Mouse (Mus musculus) heart, embryonic 11.5 days (tissue): ENCODE results near the gene Camk2n2. TPM values are rescaled to one million over a fixed set of nuclear protein-coding genes. Genes with fewer than 3 reads are reported as not detected.

Experiments
- ATAC-seq: fragments of 200-750 bp; cut with Nextera tagmentation; replicated peaks from 2 replicates; pipeline ENCODE4 v1.8.0; 2017; ENCODE audit warnings: moderate library complexity; ENCODE audit not compliant: insufficient number of reproducible peaks, low FRiP score, low TSS enrichment
- H3K27ac ChIP-seq: fragments of 300-500 bp; sonication (generic); 2 replicates; pipeline ENCODE4 v1.5.1; 2014; ENCODE audit warnings: mild to moderate bottlenecking, low read depth, low read length
- H3K27me3 ChIP-seq: fragments of 300-500 bp; sonication (generic); 2 replicates; pipeline ENCODE4 v1.6.1; 2014; ENCODE audit warnings: mild to moderate bottlenecking, low read length, mixed read lengths; ENCODE audit not compliant: control insufficient read depth, insufficient read depth
- H3K36me3 ChIP-seq: fragments of 300-500 bp; sonication (generic); 2 replicates; pipeline ENCODE4 v1.6.1; 2014; ENCODE audit warnings: mild to moderate bottlenecking, low read length, moderate library complexity, mixed read lengths; ENCODE audit not compliant: control insufficient read depth, insufficient read depth
- H3K4me1 ChIP-seq: fragments of 300-500 bp; sonication (generic); 2 replicates; pipeline ENCODE4 v1.6.1; 2014; ENCODE audit warnings: low read length; ENCODE audit not compliant: control insufficient read depth, insufficient read depth
- H3K4me2 ChIP-seq: fragments of 300-500 bp; sonication (generic); 2 replicates; pipeline ENCODE4 v1.6.1; 2014; ENCODE audit warnings: mild to moderate bottlenecking, moderate library complexity
- H3K4me3 ChIP-seq: fragments of 300-500 bp; sonication (generic); 2 replicates; pipeline ENCODE4 v1.5.1; 2014; ENCODE audit warnings: low read depth, low read length
- H3K9ac ChIP-seq: fragments of 300-500 bp; sonication (generic); 2 replicates; pipeline ENCODE4 v1.6.1; 2014; ENCODE audit warnings: mild to moderate bottlenecking, low read depth, low read length, moderate library complexity
- H3K9me3 ChIP-seq: fragments of 300-500 bp; sonication (generic); replicated peaks from 2 replicates; pipeline ENCODE4 v1.6.1; 2016; ENCODE audit warnings: low read length; ENCODE audit not compliant: control insufficient read depth
- WGBS: fragments of 180-500 bp; shearing (Covaris S2); extraction: QIAGEN DNeasy Blood & Tissue Kit; methylation state at CpG from one replicate; pipeline ENCODE4 v1.1.7; 2014; ENCODE audit not compliant: insufficient replicate concordance; 5-methylcytosine and 5-hydroxymethylcytosine counted together
- polyA plus RNA-seq: library from polyadenylated mRNA; unstranded; fragments of >200 nt; fragmentation: Nextera tagmentation; extraction: Ambion mirVana; gene quantifications from 2 replicates; pipeline ENCODE4 v1.2.1, GENCODE M21; 2014

Gene Camk2n2
- polyA plus RNA-seq, 1 experiment from 2014 or later, result 0.84 TPM

DNA sequence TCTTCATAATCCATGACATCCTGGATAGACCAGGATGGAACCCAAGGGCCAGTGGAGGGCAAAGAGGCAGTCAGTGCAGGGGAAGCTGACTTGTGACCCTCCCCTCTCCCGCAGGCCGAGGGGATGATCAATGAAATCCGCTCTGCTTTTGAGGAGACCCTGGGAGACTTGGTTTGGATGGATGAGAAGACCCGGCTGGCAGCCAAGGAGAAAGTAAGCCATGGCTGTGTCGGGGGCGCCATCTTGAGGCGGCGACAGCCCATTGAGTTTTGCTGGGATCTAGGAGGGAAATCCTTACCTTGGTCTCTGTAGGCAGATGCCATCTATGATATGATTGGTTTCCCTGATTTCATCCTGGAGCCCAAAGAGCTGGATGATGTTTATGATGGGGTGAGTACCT lies 21.1 kb upstream of the Camk2n2 start:
- H3K36me3 ChIP-seq, result no peaks in the 10 kb centered on the region
- no peak overlapping the region for H3K4me3 ChIP-seq
- H3K9ac ChIP-seq, result no peak overlapping the region
- H3K4me2 ChIP-seq, result no peak overlapping the region
- ATAC-seq, result no peak
- no peaks in the 10 kb centered on the region; the same call in 1 of the 2 replicates for H3K27me3 ChIP-seq
- no peak overlapping the region for H3K27ac ChIP-seq
- H3K9me3 ChIP-seq, result no peaks in the 10 kb centered on the region
- whole genome bisulfite sequencing, result 4% methylated on average over 8 of the region's 8 CpGs
- no peaks in the 10 kb centered on the region for H3K4me1 ChIP-seq

DNA sequence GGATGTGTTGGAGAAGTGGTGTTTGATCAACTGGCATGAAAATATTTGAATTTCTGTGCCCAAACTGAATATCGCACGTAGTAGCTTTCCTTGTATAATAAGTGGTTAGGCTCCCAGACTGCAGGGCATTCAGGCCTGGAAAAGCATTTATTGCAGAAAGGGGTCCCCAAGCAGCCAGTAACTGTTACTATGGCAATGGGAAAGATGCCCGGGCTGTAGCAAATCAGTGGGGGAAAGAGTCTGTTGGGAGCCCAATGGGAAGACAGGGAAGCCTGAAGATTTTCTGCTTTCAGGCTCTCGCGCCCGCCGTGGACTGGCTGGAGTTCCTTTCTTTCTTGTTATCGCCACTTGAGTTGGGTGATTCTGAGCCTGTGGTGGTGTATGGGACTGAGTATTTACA lies 17.3 kb upstream of the Camk2n2 start:
- ATAC-seq, result no peak
- 77% methylated on average over 8 of the region's 8 CpGs for WGBS

DNA sequence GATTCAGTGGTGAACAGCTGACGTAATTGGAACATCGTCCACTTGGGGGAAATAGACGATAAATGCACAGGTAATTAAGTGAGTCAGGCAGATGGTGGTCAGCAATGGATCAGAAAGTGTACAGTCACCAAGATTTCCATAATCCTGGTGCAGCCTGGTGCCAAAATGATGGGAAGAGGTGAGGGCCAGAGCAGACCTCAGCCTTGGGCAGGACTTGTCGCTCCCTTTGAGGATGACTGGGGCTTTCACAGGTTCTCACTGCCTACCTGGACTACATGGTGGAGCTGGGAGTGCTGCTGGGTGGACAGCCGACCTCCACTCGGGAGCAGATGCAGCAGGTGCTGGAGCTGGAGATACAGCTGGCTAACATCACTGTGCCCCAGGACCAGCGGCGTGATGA lies 16.3 kb upstream of the Camk2n2 start:
- ATAC-seq, result no peak
- no peak overlapping the region for H3K4me2 ChIP-seq
- no peak overlapping the region for H3K27ac ChIP-seq
- no peaks in the 10 kb centered on the region for H3K4me1 ChIP-seq
- no peak overlapping the region for H3K4me3 ChIP-seq
- H3K27me3 ChIP-seq, result no peaks in the 10 kb centered on the region
- no peaks in the 10 kb centered on the region for H3K36me3 ChIP-seq
- WGBS, result 77% methylated on average over 8 of the region's 8 CpGs
- no peaks in the 10 kb centered on the region for H3K9me3 ChIP-seq
- H3K9ac ChIP-seq, result no peak overlapping the region

More for the DNA sequence above, 17.3 kb upstream of the Camk2n2 start:
- no peak overlapping the region for H3K27ac ChIP-seq
- no peak overlapping the region for H3K4me3 ChIP-seq
- no peak overlapping the region for H3K4me2 ChIP-seq
- H3K4me1 ChIP-seq, result no peaks in the 10 kb centered on the region
- no peaks in the 10 kb centered on the region for H3K27me3 ChIP-seq
- H3K36me3 ChIP-seq, result no peaks in the 10 kb centered on the region
- H3K9ac ChIP-seq, result no peak overlapping the region
- no peaks in the 10 kb centered on the region for H3K9me3 ChIP-seq

DNA sequence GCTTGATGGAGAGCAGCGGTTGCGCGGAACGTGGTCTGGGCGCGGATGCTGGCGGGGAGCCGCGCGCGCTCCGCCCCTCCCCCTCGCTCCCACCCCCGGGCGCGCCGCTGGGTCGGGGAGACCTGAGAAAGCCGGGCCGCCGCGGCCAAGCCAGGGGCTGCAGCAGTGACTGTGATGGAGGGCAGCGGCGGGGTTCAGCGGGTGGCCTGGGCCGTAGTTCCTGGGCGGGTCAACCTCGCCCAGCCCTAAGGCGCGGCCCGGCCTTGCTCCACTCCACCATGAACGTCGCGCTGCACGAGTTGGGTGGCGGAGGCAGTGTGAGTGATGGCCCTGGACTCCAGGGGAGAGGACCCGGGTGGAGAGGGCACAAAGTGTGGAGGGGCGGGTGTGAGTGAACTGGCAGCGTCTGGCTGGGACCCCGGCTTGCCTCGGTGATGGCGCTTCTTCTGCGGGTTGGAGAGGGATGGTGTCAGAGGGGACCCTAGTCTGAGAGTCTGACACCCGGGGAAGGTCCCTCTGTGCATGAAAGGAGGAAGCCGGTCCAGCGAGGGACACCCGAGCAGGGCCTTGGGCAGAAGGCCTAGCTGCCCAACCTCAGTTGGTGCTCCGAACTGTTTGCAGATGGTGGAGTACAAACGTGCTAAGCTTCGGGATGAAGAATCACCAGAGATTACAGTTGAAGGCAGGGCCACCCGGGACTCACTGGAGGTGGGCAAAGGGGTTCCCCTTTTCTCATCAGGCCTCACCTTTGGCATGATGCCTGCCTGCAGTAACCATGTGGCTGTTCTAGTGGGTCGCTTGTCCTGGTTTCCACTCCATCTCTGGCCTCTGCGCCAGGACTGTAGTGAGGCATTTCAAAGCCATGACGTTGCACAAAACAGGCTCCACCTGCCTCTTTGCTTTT lies 8.9 kb upstream of the Camk2n2 start, which contains the start of gene Ece2:
Gene Ece2, plus strand, starts transcription at position 98 of the 904 bp plus-strand sequence.
- Histone ChIP-seq H3K4me1 (no peaks in the 10 kb centered on the region; the same call in 1 of the 2 replicates), H3K27me3 (peaks cover 23% of the 10 kb centered on the region), H3K9me3 (no peaks in the 10 kb centered on the region), H3K9ac (peak within 1 kb of the TSS; percentile 66), H3K4me2 (peak within 1 kb of the TSS; percentile 96), H3K4me3 (peak within 1 kb of the TSS; percentile 58), H3K36me3 (no peaks in the 10 kb centered on the region), H3K27ac (no peak within 1 kb of the TSS)
- WGBS, result 7% methylated on average over 54 of the region's 54 CpGs
- no peak for ATAC-seq

DNA sequence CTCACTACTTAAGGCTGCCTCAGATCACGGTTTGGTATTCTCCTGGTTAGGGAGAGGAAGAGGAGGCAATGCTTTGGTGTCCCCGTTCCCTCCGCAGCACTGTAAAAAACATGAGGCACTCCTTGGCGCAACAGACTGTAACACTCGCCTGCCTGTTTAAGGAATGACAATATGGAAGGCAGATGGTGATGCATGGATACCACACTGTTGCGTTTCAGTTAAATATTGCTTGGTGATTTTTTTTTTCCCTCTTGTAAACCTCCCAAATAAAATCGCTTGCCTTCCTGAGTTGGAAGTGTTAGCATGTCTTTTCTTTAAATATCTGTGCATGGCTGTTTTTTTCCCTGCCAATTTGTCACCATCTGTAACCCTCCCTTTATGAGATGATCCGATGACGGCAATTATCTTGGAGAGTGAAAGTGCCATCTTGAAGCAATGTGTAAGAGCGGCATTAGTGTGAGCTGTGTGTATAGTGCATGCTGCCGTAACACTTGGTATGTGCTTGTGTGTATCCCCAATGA lies 7.8 kb upstream of the Camk2n2 start:
- Histone ChIP-seq H3K27me3 (peaks cover 23% of the 10 kb centered on the region), H3K36me3 (no peaks in the 10 kb centered on the region), H3K4me2 (no peak overlapping the region), H3K9ac (no peak overlapping the region), H3K9me3 (no peaks in the 10 kb centered on the region), H3K27ac (no peak overlapping the region), H3K4me1 (no peaks in the 10 kb centered on the region; the same call in 1 of the 2 replicates), H3K4me3 (no peak overlapping the region)
- ATAC-seq, result no peak
- WGBS, result 54% methylated on average over 11 of the region's 11 CpGs

- Histone ChIP-seq H3K4me1 (peaks cover 26% of the 10 kb centered on the region), H3K27me3 (peaks cover 47% of the 10 kb centered on the region), H3K27ac (no peak overlapping the region), H3K4me3 (no peak overlapping the region), H3K4me2 (no peak overlapping the region), H3K9me3 (no peaks in the 10 kb centered on the region), H3K9ac (no peak overlapping the region), H3K36me3 (no peaks in the 10 kb centered on the region)
- no peak for ATAC-seq
- WGBS, result 55% methylated on average over 2 of the region's 2 CpGs
Observed at GRCm38 (mm10) chr16:20623211-20623610, 2.1 kb upstream of the Camk2n2 start.

- Histone ChIP-seq H3K27ac (0 out of 2 replicates have a peak overlapping the region, but pooled peaks have one; percentile 10), H3K27me3 (peaks cover 50% of the 10 kb centered on the region)
- WGBS, result under 1% methylated on average over 36 of the region's 37 CpGs
Observed at GRCm38 (mm10) chr16:20621991-20622685, 1.1 kb upstream of the Camk2n2 start.

GRCm38 (mm10) chr16:20620751-20621190 lies 316 bp downstream of the Camk2n2 start:
- under 1% methylated on average over 32 of the region's 32 CpGs for WGBS
- Histone ChIP-seq H3K4me2 (peak overlapping the region; percentile 100), H3K36me3 (no peaks in the 10 kb centered on the region), H3K4me1 (peaks cover 26% of the 10 kb centered on the region), H3K9ac (peak overlapping the region; percentile 76; the same call in 1 of the 2 replicates), H3K27ac (no peak overlapping the region), H3K4me3 (peak overlapping the region; percentile 71), H3K27me3 (peaks cover 50% of the 10 kb centered on the region), H3K9me3 (no peaks in the 10 kb centered on the region)
- 0 out of 2 replicates have a peak, but pooled peaks have one; percentile 8 for ATAC-seq

More at GRCm38 (mm10) chr16:20621991-20622685, 1.1 kb upstream of the Camk2n2 start:
- H3K4me3 ChIP-seq, result peak overlapping the region; percentile 71
- H3K9ac ChIP-seq, result peak overlapping the region; percentile 76
- ATAC-seq, result peak; percentile 46; the same call in 1 of the 2 replicates
- H3K4me1 ChIP-seq, result peaks cover 26% of the 10 kb centered on the region
- no peaks in the 10 kb centered on the region for H3K9me3 ChIP-seq
- H3K4me2 ChIP-seq, result peak overlapping the region; percentile 100
- H3K36me3 ChIP-seq, result no peaks in the 10 kb centered on the region
